Mouse (Mus musculus): Measurements from ENCODE around the gene Gm47841. TPM values are rescaled to one million over a fixed set of nuclear protein-coding genes. Genes with fewer than 3 reads are reported as not detected.

Gm47841 gene
- polyA plus RNA-seq, 1 experiment from 2014 or later = not detected

- Histone ChIP-seq H3K9ac (ENCODE audit: low read depth, low read length) (no peak overlapping the region), H3K4me1 (ENCODE audit: control insufficient read depth, insufficient read depth, low read length) (no peaks in the 10 kb centered on the region; the same call in 1 of the 2 replicates), H3K4me3 (ENCODE audit: low read depth, low read length) (no peak overlapping the region), H3K27me3 (ENCODE audit: control insufficient read depth, insufficient read depth, low read depth, low read length) (no peaks in the 10 kb centered on the region), H3K36me3 (ENCODE audit: control insufficient read depth, insufficient read depth, low read length) (peaks cover 10% of the 10 kb centered on the region), H3K27ac (ENCODE audit: low read length) (no peak overlapping the region), H3K4me2 (ENCODE audit: low read length) (no peak overlapping the region), H3K9me3 (replicated peaks; ENCODE audit: control insufficient read depth, low read length, poor library complexity, severe bottlenecking) (no peaks in the 10 kb centered on the region)
- WGBS = 97% methylated on average over 1 of the region's 1 CpGs
- no peak for ATAC-seq
Measured at GRCm38 (mm10) chr15:101001685-101002084, 45.5 kb downstream of the Gm47841 start.

- H3K27ac ChIP-seq (ENCODE audit: low read length) = no peak overlapping the region
- no peaks in the 10 kb centered on the region for H3K4me1 ChIP-seq (ENCODE audit: control insufficient read depth, insufficient read depth, low read length)
- ATAC-seq = no peak
- 37% methylated on average over 4 of the region's 4 CpGs for WGBS
- no peak overlapping the region for H3K4me2 ChIP-seq (ENCODE audit: low read length)
- no peaks in the 10 kb centered on the region for H3K27me3 ChIP-seq (ENCODE audit: control insufficient read depth, insufficient read depth, low read depth, low read length)
- no peak overlapping the region for H3K4me3 ChIP-seq (ENCODE audit: low read depth, low read length)
- H3K9ac ChIP-seq (ENCODE audit: low read depth, low read length) = no peak overlapping the region
- peaks cover under 1% of the 10 kb centered on the region for H3K36me3 ChIP-seq (ENCODE audit: control insufficient read depth, insufficient read depth, low read length)
- no peaks in the 10 kb centered on the region for H3K9me3 ChIP-seq (replicated peaks; ENCODE audit: control insufficient read depth, low read length, poor library complexity, severe bottlenecking)
Measured at GRCm38 (mm10) chr15:100997090-100997489, 50.1 kb downstream of the Gm47841 start.

Other genes with a start within 250 kb of the Gm47841 start
- 18.1 and 24.4 TPM in 2 replicates for gene Scn8a, start 177.5 kb downstream of the Gm47841 start, polyA plus RNA-seq (2015; fragmentation: Nextera tagmentation; extraction: Ambion mirVana)
- 0.04 TPM in 1 of 2 replicates, not detected in the other for gene Fignl2, start 31.2 kb upstream of the Gm47841 start, polyA plus RNA-seq (2015; fragmentation: Nextera tagmentation; extraction: Ambion mirVana)
- not detected in 2 replicates for gene Ankrd33, start 68.4 kb upstream of the Gm47841 start, polyA plus RNA-seq (2015; fragmentation: Nextera tagmentation; extraction: Ambion mirVana)
- gene Acvrl1, start 81.1 kb upstream of the Gm47841 start, polyA plus RNA-seq (2015; fragmentation: Nextera tagmentation; extraction: Ambion mirVana) = 8.0 and 10.6 TPM in 2 replicates
- gene Acvr1b, start 126.7 kb upstream of the Gm47841 start, polyA plus RNA-seq (2015; fragmentation: Nextera tagmentation; extraction: Ambion mirVana) = 22.1 and 24.5 TPM in 2 replicates
- 0.95 and 1.1 TPM in 2 replicates for gene Grasp, start 176.8 kb upstream of the Gm47841 start, polyA plus RNA-seq (2015; fragmentation: Nextera tagmentation; extraction: Ambion mirVana)
- gene Nr4a1, start 206.9 kb upstream of the Gm47841 start, polyA plus RNA-seq (2015; fragmentation: Nextera tagmentation; extraction: Ambion mirVana) = 5.0 and 6.4 TPM in 2 replicates
- 74.8 and 79.8 TPM in 2 replicates for gene Atg101, start 236.9 kb upstream of the Gm47841 start, polyA plus RNA-seq (2015; fragmentation: Nextera tagmentation; extraction: Ambion mirVana)
- 0.19 and 0.26 TPM in 2 replicates for gene 6030408B16Rik, start 245.8 kb upstream of the Gm47841 start, polyA plus RNA-seq (2015; fragmentation: Nextera tagmentation; extraction: Ambion mirVana)